Mouse (Mus musculus) NIH3T3 (cell line): ENCODE results near the gene Cdyl2.

Experiments used
- DNase-seq: peaks from one replicate; pipeline ENCODE4 v3.0.0-alpha.2; 2012; ENCODE audit warnings: low read depth

The Cdyl2 gene

GRCm38 (mm10) chr8:116671543-116671942 lies 61.2 kb downstream of the Cdyl2 start:
- no peak for DNase-seq

GRCm38 (mm10) chr8:116670604-116671003 lies 62.2 kb downstream of the Cdyl2 start:
- DNase-seq, result no peak

GRCm38 (mm10) chr8:116668977-116669376 lies 63.8 kb downstream of the Cdyl2 start:
- DNase-seq, result no peak

GRCm38 (mm10) chr8:116666781-116667325 lies 65.9 kb downstream of the Cdyl2 start:
- DNase-seq, result no peak

GRCm38 (mm10) chr8:116661521-116661920 lies 71.3 kb downstream of the Cdyl2 start:
- DNase-seq, result no peak

- no peak for DNase-seq
Observed at GRCm38 (mm10) chr8:116656811-116657210, 76.0 kb downstream of the Cdyl2 start.

GRCm38 (mm10) chr8:116654881-116655280 lies 77.9 kb downstream of the Cdyl2 start:
- DNase-seq, result no peak

- no peak for DNase-seq
Observed at GRCm38 (mm10) chr8:116652949-116653348, 79.8 kb downstream of the Cdyl2 start.

- no peak for DNase-seq
Observed at GRCm38 (mm10) chr8:116649975-116650725, 82.6 kb downstream of the Cdyl2 start.

- DNase-seq, result no peak
Observed at GRCm38 (mm10) chr8:116645376-116645775, 87.4 kb downstream of the Cdyl2 start.

GRCm38 (mm10) chr8:116640925-116641324 lies 91.9 kb downstream of the Cdyl2 start:
- DNase-seq, result no peak

GRCm38 (mm10) chr8:116637998-116638397 lies 94.8 kb downstream of the Cdyl2 start:
- DNase-seq, result no peak

- no peak for DNase-seq
Observed at GRCm38 (mm10) chr8:116637193-116637592, 95.6 kb downstream of the Cdyl2 start.

- no peak for DNase-seq
Observed at GRCm38 (mm10) chr8:116636396-116636795, 96.4 kb downstream of the Cdyl2 start.

GRCm38 (mm10) chr8:116635972-116636371 lies 96.8 kb downstream of the Cdyl2 start:
- DNase-seq, result peak; percentile 15

- DNase-seq, result no peak
Observed at GRCm38 (mm10) chr8:116635261-116635660, 97.5 kb downstream of the Cdyl2 start.

- DNase-seq, result no peak
Observed at GRCm38 (mm10) chr8:116634436-116634835, 98.4 kb downstream of the Cdyl2 start.

- DNase-seq, result no peak
Observed at GRCm38 (mm10) chr8:116633470-116634150, 99.2 kb downstream of the Cdyl2 start.

- peak; percentile 19 for DNase-seq
Observed at GRCm38 (mm10) chr8:116630066-116630465, 102.7 kb downstream of the Cdyl2 start.

GRCm38 (mm10) chr8:116628975-116629374 lies 103.8 kb downstream of the Cdyl2 start:
- no peak for DNase-seq

GRCm38 (mm10) chr8:116627854-116628479 lies 104.8 kb downstream of the Cdyl2 start:
- no peak for DNase-seq

- DNase-seq, result no peak
Observed at GRCm38 (mm10) chr8:116623591-116623990, 109.2 kb downstream of the Cdyl2 start.

GRCm38 (mm10) chr8:116622326-116622725 lies 110.5 kb downstream of the Cdyl2 start:
- DNase-seq, result no peak
